Mouse (Mus musculus) urinary bladder, postnatal 14 days (tissue): ENCODE data around the gene Oas3.
"Not testable (repeated sequence)": the region's sequence is repeated elsewhere in the genome, so short reads cannot be mapped to it uniquely, and the experiment has no call there.

Experiments
- DNase-seq: peaks from one replicate; pipeline ENCODE4 v3.0.0; 2021; ENCODE audit warnings: low spot score

Oas3 gene

DNA sequence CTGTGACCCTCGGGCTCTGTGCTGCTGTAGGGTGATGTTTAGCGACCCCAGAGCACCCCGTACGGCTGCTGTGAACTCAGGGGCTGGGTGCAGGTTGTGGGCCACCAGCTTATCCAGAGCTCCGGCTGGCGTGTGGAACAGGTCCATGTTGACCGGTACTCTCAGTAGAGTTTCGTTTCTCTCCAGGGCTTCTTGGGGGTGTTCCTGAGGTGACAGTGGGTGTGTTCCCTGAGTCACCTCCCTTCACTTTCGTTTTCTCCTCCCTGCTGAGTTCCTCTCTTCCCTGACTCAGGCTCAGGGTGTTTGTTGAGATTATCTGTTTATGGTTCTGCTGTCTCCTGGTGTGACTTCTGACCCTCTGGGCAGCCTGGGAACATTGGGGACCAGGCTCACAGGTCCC is at the start of gene Oas3:
Gene Oas3 (minus strand): TSS at position 184 of the 400 bp plus-strand sequence.
- DNase-seq = no peak

DNA sequence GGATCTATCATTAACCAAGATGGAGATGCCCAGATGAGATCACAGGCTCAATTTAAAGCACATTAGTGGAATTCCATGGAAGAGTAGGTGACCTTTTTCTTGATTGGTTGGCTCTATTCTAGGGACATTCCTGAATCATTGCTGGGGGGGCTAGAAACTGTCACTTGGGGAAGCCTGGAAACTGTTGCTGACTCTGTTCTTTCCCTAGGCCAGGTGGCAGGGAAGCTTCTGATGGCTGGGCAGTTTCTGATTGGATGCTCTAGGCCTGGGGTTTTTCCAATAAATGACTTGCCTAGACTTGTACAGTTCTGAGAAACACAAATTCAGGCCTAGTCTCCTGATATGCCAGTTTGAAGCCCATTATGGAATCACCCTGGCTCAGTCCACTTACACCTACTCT is 41.5 kb upstream of the Oas3 start:
- no peak for DNase-seq

DNA sequence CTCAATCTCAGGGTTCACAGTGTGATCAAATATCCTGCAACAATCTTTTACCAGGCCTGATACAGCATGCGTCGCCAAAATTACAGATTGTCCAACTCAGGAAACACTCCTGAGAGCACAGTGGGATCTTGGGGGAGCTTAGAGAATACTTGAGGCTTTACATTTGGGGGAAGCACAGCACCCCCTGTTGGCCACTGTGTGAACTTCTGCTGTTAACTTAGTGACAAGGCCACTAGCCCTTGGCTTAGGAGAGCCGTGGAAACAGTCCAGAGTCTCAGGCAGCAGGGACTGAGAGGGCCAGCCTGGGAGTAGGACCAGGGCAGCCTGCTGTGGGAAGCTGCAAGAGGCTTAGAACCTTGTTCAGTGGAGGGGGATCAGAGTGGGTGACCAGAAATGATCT is 38.5 kb upstream of the Oas3 start:
- no peak for DNase-seq

DNA sequence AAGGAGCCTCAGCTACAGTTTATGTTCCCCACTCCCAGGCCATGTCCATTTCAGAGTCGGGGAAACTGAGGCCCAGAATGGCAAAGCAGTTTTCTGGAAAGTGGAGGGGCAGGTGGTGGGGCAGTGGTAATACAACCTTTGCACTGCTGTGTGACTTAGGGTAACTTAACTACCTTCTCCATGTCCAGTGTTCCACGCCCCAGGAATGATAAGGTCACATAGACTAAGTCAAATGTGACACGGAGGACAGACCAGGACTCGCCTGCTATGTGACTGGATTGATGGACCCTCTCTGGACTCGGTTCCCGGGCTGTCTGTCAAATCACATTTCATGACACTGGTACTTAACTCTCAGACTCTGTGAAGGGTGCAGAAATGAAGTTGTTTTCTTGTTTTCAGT is 35.6 kb upstream of the Oas3 start:
- DNase-seq = no peak

DNA sequence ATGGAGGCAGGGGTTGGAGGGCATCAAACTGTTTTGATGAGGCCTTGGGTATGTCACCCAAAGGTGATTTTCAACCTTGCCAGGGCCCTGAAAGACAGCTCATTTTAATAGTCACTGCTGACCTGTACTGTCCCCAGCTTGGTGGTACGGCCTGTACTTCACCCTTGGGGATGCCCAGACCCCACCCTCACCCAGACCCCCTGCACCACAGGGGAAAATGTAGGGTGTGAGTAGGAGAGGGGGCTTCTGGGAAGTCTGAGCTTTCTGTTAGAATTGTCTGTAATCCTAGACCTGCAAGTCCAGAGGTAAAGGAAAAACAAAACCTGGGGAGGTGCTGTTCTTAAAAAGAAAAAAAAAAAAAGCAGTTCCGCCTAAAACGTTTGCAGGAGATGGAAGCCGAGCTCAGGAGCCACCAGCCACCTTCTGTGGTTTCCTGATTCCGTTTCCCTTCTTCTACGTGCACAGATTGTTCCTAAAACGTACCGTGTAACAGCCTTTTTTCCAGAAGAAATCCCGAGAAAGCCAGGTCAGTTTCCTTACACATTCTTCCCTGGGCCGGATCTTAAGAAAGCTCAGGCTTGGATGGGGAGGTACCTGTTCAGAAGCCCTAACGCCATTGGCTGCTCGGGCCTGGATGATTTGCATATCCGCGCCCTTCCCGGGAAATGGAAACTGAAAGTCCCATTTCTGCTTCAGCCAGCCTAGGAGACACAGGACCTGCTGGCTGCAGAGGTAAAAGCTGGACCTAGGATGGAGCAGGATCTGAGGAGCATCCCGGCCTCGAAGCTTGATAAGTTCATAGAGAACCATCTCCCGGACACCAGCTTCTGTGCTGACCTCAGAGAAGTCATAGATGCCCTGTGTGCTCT is 34.7 kb upstream of the Oas3 start, which contains the start of gene Oas1c:
Gene Oas1c (minus strand): TSS at position 564 of the 869 bp plus-strand sequence.
- DNase-seq = peak; percentile 88

DNA sequence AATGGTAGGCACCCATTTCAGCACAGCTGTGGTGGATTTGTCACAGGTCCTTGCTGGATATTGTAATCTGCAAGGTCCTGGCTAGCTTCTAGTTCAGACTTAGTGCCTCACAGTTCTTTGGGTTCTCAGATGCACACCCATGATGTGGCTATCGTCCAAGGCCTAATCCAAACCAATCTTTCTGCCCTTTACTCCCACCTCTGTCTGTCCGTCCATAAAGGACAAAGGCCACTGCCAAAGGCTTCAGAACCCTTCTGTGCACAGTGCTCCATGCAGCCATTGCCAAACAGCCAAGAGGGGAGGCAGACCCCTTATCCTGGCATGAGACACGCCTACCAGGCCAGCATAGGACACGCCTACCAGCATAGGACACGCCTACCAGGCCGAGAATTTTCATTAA is 31.7 kb upstream of the Oas3 start:
- no peak for DNase-seq

DNA sequence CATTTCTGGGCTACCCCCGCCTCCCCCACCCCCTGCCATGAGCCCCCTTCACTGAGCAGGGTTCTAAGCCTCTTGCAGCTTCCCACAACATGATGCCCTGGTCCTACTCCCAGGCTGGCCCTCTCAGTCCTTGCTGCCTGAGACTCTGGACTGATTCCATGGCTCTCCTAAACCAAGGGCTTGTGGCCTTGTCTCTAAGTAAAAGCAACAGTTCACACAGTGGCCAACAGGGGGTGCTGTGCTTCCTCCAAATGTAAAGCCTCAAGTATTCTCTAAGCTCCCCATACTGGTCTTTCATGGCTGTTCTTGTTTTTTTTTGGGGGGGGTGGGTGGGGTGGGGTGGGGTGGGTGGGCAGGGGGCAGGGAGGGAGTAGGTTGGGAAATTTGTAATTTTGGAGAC is 29.0 kb upstream of the Oas3 start:
- peak; percentile 53 for DNase-seq

DNA sequence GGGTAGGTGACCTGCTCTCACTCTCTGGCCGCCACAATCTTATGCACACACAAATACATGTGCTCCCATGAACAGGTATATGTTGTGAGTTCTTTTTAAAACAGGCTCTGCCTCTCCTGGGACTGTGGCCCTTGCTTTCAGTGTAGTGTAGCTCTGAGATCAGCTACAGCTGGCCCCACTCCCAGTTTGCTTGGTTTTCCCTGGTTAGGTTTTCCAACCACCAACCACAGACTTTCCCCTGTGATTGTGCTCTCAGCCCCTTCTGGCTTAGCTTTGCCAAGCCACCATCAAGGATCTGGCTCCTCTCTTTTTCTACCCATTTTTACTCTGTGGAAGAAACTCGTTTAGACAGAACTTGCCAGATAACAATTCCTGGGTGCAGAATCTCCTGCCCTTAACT is 26.1 kb upstream of the Oas3 start:
- DNase-seq = no peak

DNA sequence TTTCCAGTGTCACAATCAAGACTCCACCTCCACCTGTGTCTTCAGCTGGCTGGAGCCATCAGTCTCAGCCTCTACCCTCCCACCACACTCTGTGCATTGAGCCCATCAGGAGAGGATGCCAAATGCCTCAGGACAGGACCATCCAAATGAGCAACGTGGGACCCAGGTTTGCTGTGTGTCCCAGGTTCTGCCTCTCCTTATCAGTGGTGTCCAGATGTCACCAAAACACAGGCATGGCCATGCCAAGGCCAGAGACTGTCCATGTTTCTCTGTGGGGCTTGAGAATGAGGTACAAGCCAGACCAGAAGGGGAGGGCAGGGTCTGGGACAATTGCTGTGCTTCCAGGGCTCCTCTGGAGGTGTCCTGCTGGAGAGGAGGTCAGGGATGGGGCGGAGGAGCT is 21.5 kb upstream of the Oas3 start:
- not testable (repeated sequence) for DNase-seq

DNA sequence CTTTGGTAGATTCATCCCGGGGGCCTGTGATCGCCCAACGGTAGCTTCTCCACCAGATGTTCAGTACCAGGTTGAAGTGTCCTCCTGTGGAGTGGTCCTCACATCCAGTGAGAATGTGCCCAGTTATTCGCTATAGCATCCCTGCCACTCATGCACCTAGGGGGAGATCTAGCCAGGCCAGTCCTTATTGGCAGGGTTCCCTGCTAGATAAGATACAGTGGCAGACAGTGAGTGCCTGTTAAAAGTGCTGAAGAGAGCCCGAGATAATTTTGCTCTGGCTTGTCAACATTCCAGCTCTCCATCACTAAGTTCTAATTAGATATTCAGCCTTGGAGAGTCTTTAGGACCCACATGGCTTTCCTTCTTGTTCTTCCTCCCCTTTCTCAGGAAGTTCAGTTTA is 20.7 kb upstream of the Oas3 start:
- not testable (repeated sequence) for DNase-seq

- not testable (repeated sequence) for DNase-seq
These were observed 18.1 kb upstream of the Oas3 start, which contains the start of gene Oas1e for GRCm38 (mm10) chr5:120795480-120796034. TSS of gene Oas1e (minus strand) at chr5:120795530.

DNA sequence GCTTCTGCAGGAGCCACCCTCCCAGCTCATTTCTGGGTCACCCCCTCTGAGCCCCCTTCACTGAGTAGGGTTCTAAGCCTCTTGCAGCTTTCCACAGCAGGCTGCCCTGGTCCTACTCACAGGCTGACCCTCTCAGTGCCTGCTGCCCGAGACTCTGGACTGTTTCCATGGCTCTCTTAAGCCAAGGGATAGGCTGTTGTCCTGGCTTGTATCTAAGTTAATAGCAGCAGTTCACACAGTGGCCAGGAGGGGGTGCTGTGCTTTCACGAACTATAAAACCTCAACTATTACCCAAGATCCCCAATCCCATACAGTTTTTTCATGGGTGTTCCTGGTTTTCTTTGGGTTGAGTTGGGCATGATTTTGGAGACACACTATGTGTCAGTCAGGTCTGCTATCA is 15.6 kb upstream of the Oas3 start:
- DNase-seq = peak; percentile 48

DNA sequence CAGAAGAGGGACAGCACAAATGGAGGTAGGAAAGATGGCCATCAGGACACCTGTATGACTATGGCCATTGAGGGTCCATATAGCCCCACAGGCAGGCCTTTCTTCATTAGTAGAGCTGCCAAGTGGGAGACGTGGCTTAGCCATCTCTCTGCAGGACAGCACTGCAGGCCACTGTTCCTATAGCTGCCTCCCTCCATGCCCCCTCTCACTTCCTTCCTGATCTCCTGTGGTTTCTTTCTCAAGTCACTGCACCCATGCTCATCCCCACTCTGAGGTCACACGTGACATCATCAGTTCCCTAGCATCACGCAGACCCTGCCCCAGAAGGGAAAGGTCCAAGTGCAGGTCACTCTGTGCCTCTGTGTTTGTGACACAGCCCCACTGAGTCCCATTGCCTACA is 9.6 kb upstream of the Oas3 start:
- DNase-seq = no peak

DNA sequence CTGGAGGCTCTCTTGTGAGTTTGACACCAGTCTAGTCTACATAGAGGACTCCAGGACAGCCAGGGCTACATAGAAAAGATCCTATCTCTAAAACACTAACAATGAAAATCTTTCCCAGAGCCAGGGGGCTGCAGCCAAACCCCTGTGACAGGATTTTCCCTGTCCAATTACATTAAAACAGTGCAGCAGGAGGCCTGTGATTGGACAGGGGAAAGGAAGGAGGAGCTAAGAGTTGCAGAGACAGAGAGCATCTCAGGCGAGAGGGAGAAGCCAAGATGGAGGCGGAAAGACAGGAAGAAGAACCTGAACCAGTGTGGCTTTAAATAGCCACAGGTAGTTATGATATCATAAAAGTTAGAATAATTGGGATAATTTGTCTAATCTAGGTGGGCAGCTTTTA is 5.0 kb upstream of the Oas3 start:
- DNase-seq = no peak

DNA sequence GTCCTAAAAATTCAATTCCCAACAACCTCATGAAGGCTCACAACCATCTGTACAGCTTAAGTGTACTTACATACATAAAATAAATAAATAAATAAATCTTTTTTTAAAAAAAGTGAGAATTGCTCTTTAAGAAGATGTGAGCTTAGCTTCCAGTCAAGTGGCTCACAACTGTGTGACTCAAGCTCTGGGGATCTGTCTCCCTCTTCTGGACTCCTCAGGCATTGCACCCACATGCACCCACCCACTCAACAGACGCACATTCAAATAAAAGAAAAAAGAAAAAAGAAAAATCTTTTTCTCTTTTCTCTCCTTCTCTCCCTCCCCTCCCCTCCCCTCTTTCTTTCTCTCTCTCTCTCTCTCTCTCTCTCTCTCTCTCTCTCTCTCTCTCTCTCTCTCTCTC is 4.2 kb upstream of the Oas3 start:
- DNase-seq = no peak

DNA sequence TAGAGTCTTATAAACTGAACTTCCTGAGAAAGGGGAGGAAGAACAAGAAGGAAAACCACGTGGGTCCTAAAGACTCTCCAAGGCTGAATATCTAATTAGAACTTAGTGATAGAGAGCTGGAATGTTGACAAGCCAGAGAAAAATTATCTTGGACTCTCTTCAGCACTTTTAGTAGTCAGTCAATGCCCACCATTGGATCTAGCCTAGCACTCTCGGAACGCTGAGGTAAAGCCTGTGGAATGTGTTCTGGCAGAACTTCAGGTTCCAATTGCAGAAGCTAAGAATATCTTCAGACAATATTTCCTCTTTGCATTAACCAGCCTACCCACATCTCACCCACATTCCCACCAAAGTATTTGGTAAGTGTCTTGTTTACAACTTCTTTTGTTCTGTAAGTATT is 2.5 kb upstream of the Oas3 start:
- DNase-seq = no peak

DNA sequence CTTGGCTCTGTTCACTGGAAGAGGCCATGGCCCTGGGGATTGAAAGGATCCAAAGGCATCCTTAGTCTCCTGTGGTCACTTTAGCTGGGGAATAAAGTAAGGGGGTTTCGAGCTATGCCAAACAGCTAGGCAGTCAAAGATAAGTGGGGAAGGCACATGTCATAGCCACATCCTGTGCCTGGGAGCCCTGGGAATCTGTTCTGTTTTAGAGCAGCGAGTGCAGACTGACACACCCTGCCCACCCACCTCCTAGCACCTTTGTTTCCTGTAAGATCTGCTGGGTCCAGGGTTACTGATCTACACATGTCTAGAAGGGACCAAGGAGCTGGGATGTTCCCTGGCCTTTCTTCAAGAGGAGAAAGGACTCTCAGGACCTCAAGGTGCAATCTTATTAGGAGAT is 1.5 kb upstream of the Oas3 start:
- DNase-seq = no peak

- no peak for DNase-seq
These were observed 660 bp downstream of the Oas3 start for GRCm38 (mm10) chr5:120776801-120777200.

DNA sequence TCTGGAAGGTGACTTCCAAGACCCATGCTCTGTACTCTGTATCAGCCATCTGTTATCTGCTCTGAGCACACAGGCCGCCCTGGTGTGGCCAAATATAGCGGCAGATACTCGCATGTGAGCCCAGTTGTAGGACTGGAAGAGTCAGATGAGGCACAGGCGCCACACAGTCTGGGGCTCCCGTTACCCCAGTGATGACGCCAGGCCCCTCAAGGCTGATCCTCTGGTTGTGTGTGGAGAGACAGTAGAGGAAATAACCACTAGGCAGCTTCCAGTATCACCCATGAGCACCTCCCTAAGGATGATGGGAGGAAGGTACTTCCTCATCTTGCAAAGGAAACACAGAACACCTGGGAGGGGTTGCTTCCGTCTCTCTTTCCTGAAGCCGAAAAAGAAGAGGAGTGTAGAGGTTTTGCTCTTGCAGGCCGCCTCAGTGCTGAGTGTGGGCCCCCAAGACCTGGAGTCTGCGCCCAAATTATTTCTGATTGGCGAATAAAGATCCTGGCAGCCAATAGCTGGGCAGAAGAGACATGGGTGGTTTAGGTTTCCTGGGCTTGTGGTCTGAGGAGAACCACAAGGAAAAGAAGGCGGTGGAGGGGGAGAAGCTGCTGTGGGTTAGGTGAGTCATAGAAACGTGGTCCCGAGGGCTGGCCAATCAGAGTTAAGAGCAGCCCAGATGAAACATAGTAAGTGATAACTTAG is 2.0 kb downstream of the Oas3 start:
- DNase-seq = no peak

GRCm38 (mm10) chr5:120769396-120769795 is 8.1 kb downstream of the Oas3 start:
- no peak for DNase-seq

DNA sequence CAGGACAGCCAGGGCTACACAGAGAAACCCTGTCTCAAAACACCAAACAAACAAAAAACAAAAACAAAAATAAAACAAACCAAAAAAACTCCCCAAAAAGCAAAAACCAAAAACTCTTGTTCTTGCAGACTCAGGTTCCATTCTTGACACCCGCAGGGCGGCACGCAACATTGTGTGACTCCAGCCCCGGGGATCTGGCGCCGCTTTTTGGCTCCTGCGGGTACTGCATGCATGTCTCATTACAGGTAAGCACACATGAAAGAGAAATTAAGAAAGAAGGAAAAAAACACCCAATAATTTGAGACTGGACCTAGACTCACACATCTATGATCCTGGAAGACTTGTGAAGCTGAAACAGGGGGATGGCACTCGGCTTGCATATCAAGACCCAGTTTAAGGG is 12.5 kb downstream of the Oas3 start:
- DNase-seq = no peak

GRCm38 (mm10) chr5:120761901-120762300 is 15.6 kb downstream of the Oas3 start:
- no peak for DNase-seq

GRCm38 (mm10) chr5:120754215-120754614 is 23.2 kb downstream of the Oas3 start:
- DNase-seq = no peak
